Mouse (Mus musculus) T-cell, adult 2 months (primary cell): ENCODE results near the gene Rab26.

Experiments used
- DNase-seq: peaks from one replicate; pipeline ENCODE4 v3.0.0; 2022; ENCODE audit warnings: low spot score

Rab26 gene

DNA sequence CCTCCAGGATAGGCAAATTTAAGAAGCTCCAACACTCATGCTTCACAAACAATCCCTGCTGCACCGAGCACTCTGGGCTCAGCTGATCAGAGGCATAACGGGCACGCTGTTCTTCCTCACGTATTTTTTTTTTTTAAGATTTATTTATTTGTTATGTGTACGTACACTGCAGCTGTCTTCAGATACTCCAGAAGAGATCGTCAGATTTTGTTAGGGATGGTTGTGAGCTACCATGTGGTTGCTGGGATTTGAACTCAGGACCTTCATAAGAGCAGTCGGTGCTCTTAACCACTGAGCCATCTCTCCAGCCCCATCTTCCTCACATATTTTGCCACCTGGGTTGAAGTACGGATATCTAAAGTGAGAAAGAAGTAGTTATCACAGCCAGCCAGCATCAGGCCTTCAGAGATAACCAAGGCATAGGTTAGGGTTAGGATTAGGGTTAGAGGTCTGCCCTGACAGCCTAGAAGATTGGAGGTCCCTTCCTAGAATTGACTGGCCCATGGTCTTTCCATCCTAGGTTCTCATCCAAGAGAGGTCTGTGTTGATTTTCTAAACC lies at the start of gene Rab26:
Gene Rab26, minus strand, starts transcription at position 51 of the 559 bp plus-strand sequence.
- no peak for DNase-seq

DNA sequence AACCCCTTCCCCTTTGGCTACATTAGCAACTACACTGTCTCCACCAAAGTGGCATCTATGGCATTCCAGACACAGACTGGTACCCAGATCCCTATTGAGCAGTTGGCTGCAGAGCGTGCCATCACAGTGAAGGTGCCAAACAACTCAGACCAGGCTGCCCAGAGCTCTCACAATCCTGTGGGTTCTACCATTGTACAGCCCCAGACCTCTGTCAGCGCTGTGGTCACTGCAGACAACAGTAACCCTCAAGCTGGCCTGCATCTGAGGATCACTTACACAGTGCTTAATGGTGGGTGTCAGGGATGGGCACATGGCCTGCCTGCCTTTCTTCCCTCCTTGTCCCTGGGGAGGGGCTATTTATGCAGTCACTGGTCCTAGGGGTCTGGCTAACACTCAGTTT lies 46.3 kb upstream of the Rab26 start:
- DNase-seq, result no peak

GRCm38 (mm10) chr17:24579532-24579931 lies 45.5 kb upstream of the Rab26 start:
- no peak for DNase-seq

- no peak for DNase-seq
Observed at GRCm38 (mm10) chr17:24573811-24574210, 39.8 kb upstream of the Rab26 start.

DNA sequence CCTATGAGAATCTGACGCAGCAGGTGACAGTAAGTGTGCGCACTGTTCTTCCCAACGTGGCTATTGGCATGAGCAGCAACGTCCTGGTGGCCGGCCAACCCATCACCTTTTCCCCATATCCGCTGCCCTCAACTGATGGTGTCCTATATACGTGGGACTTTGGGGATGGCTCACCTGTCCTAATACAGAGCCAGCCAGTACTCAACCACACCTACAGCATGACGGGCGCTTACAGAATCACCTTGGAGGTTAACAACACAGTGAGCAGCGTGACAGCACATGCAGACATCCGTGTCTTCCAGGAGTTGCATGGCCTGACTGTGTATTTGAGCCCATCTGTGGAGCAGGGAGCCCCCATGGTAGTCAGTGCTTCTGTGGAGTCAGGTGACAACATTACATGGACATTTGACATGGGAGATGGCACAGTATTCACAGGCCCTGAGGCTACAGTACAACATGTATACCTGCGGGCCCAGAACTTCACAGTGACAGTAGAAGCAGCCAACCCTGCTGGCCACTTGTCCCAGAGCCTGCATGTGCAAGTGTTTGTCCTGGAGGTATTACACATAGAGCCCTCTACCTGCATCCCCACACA lies 38.7 kb upstream of the Rab26 start:
- no peak for DNase-seq

GRCm38 (mm10) chr17:24569837-24570236 lies 35.8 kb upstream of the Rab26 start:
- DNase-seq, result no peak

- no peak for DNase-seq
Observed at GRCm38 (mm10) chr17:24567034-24567779, 33.2 kb upstream of the Rab26 start.

- DNase-seq, result no peak
Observed at GRCm38 (mm10) chr17:24565792-24566191, 31.8 kb upstream of the Rab26 start.

DNA sequence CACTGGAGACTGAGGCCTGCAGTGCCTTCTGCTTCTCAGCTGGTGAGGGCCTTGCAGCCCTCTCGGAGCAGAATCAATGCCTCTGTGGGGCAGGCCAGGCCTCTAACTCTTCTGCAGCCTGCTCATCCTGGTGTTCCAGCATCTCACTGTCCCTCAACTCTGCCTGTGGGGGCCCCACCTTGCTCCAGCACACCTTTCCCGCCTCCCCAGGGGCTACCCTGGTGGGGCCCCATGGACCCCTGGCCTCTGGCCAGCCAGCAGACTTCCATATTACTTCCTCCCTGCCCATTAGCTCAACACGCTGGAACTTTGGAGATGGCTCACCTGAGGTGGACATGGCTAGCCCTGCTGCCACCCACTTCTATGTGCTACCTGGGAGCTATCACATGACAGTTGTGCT lies 31.1 kb upstream of the Rab26 start:
- DNase-seq, result no peak

DNA sequence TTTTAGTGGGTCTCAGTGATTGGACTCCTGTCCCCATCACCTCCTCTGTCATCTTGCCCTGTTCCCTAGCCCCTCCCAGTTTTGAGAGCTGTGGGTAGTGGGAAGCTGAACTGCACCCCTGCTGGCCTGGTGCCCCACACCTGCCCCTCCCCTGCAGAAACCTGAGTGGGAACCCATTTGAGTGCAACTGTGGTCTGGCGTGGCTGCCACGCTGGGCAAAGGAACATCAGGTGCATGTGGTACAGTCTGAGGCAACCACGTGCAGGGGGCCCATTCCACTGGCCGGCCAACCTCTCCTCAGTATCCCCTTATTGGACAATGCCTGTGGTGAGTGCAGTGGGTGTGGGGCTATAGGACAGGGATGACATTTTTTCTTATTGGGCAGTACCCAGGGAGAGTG lies 30.4 kb upstream of the Rab26 start:
- no peak for DNase-seq

GRCm38 (mm10) chr17:24563638-24564037 lies 29.6 kb upstream of the Rab26 start:
- DNase-seq, result no peak

- DNase-seq, result peak; percentile 13
Observed at GRCm38 (mm10) chr17:24561592-24561991, 27.6 kb upstream of the Rab26 start.

- no peak for DNase-seq
Observed at GRCm38 (mm10) chr17:24560301-24561028, 26.5 kb upstream of the Rab26 start.

GRCm38 (mm10) chr17:24559146-24559545 lies 25.1 kb upstream of the Rab26 start:
- no peak for DNase-seq

DNA sequence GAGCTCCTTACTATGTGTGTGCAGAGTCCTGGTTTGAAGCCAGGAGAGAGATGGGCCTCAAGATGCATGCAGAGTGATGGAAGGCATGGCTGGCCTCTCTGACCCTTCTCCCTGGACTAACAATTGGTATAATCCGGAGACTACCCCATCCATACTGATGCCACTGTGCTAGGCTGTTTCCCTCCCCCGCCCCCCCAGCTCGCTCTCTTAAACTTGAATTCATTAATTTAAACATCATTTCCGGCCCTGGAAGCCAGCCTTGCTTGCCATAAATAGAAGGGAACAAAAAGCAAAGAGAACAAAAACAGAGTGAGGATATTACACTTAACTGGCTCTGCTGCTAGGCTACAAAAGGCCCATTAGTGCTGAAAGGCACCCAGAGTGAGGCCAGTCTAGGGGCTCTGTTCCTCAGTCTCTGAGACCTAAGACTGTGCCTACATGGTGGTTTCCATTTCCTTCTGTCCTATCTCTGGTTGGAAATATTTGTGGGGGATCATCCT lies 24.6 kb upstream of the Rab26 start:
- no peak for DNase-seq

GRCm38 (mm10) chr17:24557091-24557490 lies 23.1 kb upstream of the Rab26 start:
- no peak for DNase-seq

GRCm38 (mm10) chr17:24551050-24551444 lies 17.0 kb upstream of the Rab26 start:
- no peak for DNase-seq

DNA sequence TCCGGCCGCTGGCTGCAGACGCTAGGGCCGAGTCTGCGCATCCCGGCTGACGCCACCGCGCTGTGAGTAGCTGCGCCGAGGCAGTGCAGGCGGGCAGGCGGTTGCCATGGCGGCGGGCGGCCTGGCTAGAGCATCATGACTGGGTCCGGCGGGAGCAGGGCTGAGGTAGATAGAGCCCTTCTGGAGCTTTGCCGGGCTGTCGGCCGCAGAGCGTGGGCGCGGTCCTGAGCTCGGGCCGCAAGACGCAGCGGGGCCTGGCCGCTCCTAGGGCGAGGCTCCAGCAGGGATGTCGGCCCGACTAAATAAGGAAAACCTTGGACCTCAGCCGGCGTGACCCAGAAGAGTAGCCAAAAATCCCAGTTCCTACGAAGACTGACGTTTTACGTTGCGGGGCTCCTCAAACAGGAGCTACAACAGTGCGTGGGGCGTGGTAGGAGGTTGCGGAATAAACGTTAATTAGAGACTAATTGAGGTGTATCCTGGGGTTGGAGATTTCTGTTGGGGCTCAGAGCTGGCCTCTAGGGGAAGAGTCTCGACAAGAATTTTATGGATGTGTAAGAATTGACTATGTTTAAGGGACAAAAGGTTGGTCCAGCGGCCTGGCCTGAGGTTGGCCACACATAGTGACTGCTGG lies 16.5 kb upstream of the Rab26 start:
- DNase-seq, result no peak

GRCm38 (mm10) chr17:24549618-24550415 lies 15.8 kb upstream of the Rab26 start, which contains the start of gene Pkd1:
TSS of gene Pkd1 (plus strand) at chr17:24549834.
- peak; percentile 100 for DNase-seq

DNA sequence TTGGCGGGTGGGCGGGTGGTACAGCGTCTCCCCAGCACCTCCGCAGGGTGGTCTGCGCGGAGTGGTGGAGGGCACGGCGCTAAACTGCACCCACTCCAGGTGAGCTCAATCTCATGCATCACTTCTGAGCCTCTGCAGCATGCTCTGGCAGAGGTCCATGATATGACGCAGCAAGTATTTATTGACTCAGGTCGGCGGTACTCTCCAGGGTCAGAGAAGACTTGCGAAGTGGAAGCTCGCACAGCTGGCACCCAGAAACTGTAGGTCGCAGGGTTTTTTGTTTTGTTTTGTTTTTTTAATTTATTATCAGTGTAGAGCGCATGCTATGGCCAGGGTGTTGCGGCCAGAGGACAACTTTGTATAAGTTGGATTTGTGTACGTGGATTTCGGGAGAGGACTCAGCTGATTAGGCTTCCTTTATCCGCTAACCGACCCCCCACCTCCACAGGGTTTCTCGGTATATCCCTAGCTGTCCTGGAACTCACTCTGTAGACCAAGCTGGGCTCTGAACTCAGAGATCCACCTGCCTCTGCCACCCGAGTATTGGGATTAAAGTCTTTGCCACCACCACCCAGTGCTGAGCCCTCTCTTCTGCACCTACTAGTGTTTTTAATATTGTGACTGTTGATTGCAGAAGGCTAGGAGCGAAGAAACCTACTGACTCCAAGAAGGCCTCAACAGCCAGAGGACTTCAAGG lies 15.1 kb upstream of the Rab26 start:
- DNase-seq, result peak; percentile 55

GRCm38 (mm10) chr17:24548435-24548834 lies 14.4 kb upstream of the Rab26 start:
- DNase-seq, result peak; percentile 57
